Comparison of ENCODE assay signal across 20 mouse cellular contexts in the genomic region with DNA sequence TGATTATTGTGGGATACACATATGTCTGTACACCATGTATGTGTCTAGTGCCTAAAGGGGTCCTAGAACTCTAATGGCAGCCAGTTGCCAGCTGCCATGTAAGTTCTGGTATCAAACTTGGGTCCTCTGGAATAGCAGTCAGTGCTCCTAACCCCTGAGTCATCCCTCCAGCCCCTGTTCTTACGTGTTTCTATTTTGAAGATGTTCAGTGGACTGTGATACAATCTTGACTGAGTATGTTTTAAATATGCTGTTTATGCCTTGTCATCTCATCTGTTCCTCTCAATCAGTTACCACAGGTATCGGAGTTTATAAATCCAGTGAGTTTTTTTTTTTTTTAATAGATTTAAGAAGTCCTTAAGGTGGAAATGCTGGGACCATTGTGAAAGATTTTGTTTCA.
"Had no signal": no experiment of that assay in that cellular context is flagged by ENCODE, and none has a peak within 500 bp of the region (broad histone marks: within the 10 kb centered on the region; RNA-seq: fewer than 3 reads in every experiment).

No protein-coding gene starts in this region.

- ATAC-seq: liver, postnatal 0 days; lung, postnatal 0 days; midbrain, embryonic 15.5 days had no signal

- DNase-seq: kidney, adult 8-10 months; kidney, postnatal 14 days; kidney, postnatal 4 days; left cerebral cortex, postnatal 4 days; liver, postnatal 0 days; lung, embryonic 14.5 days; lung, postnatal 36 days; thymus, adult 2 months; thymus, postnatal 14 days; thymus, postnatal 4 days had no signal

- H3K36me3 ChIP-seq: limb, embryonic 12.5 days; limb, embryonic 15.5 days; midbrain, embryonic 12.5 days; midbrain, embryonic 15.5 days had no signal

- H3K9ac ChIP-seq: kidney, embryonic 15.5 days; limb, embryonic 12.5 days; limb, embryonic 15.5 days; liver, embryonic 14.5 days; liver, postnatal 0 days; lung, embryonic 14.5 days; midbrain, embryonic 12.5 days; midbrain, embryonic 15.5 days had no signal

- H3K4me3 ChIP-seq: kidney, embryonic 15.5 days; limb, embryonic 12.5 days; limb, embryonic 15.5 days; megakaryocyte, embryonic 14.5 days; midbrain, embryonic 12.5 days; midbrain, embryonic 15.5 days had no signal

- H3K4me2 ChIP-seq: kidney, embryonic 15.5 days; limb, embryonic 12.5 days; limb, embryonic 15.5 days; liver, embryonic 11.5 days; lung, embryonic 14.5 days; midbrain, embryonic 12.5 days; midbrain, embryonic 15.5 days had no signal

- H3K27ac ChIP-seq: kidney, embryonic 15.5 days; limb, embryonic 12.5 days; limb, embryonic 15.5 days; liver, embryonic 14.5 days; midbrain, embryonic 12.5 days; midbrain, embryonic 15.5 days; stomach, postnatal 0 days had no signal

- H3K9me3 ChIP-seq: kidney, embryonic 15.5 days; limb, embryonic 12.5 days; limb, embryonic 15.5 days; megakaryocyte, embryonic 14.5 days; midbrain, embryonic 12.5 days; midbrain, embryonic 15.5 days had no signal

- H3K27me3 ChIP-seq: kidney, embryonic 15.5 days; limb, embryonic 12.5 days; limb, embryonic 15.5 days; megakaryocyte, embryonic 14.5 days; midbrain, embryonic 12.5 days; midbrain, embryonic 15.5 days had no signal
